Mouse (Mus musculus) liver, embryonic 16.5 days (tissue): ENCODE results near the gene Ptpn6. TPM values are rescaled to one million over a fixed set of nuclear protein-coding genes. Genes with fewer than 3 reads are reported as not detected.
A peak's percentile ranks its signal among the peaks of the same experiment; 100 is the strongest.

Experiments used
- ATAC-seq: fragments of 200-750 bp; cut with Nextera tagmentation; 2 replicates; pipeline ENCODE4 v1.8.0; 2017; ENCODE audit warnings: low read depth, mild to moderate bottlenecking, moderate number of reproducible peaks, moderate library complexity
- H3K27ac ChIP-seq: fragments of 300-500 bp; sonication (generic); 2 replicates; pipeline ENCODE4 v1.5.1; 2014; ENCODE audit warnings: mild to moderate bottlenecking, low read length
- H3K27me3 ChIP-seq: fragments of 300-500 bp; sonication (generic); 2 replicates; pipeline ENCODE4 v1.6.1; 2014; ENCODE audit warnings: low read depth, low read length, mixed read lengths; ENCODE audit not compliant: control insufficient read depth, insufficient read depth
- H3K36me3 ChIP-seq: fragments of 300-500 bp; sonication (generic); 2 replicates; pipeline ENCODE4 v1.6.1; 2014; ENCODE audit warnings: mild to moderate bottlenecking; ENCODE audit not compliant: control insufficient read depth, insufficient read depth
- H3K4me1 ChIP-seq: fragments of 300-500 bp; sonication (generic); 2 replicates; pipeline ENCODE4 v1.6.1; 2014; ENCODE audit warnings: low read depth, low read length, mixed read lengths; ENCODE audit not compliant: control insufficient read depth
- H3K4me2 ChIP-seq: fragments of 300-500 bp; sonication (generic); 2 replicates; pipeline ENCODE4 v1.6.1; 2014; ENCODE audit warnings: low read depth, low read length, mixed read lengths
- H3K4me3 ChIP-seq: fragments of 300-500 bp; sonication (generic); 2 replicates; pipeline ENCODE4 v1.5.1; 2014; ENCODE audit warnings: low read depth, mild to moderate bottlenecking, low read length
- H3K9ac ChIP-seq: fragments of 300-500 bp; sonication (generic); 2 replicates; pipeline ENCODE4 v1.6.1; 2014; ENCODE audit warnings: low read depth, low read length
- H3K9me3 ChIP-seq: fragments of 300-500 bp; sonication (generic); replicated peaks from 2 replicates; pipeline ENCODE4 v1.6.1; 2016; ENCODE audit warnings: low read length; ENCODE audit not compliant: control insufficient read depth
- WGBS: fragments of 180-500 bp; shearing (Covaris S2); extraction: QIAGEN DNeasy Blood & Tissue Kit; methylation state at CpG from one replicate; pipeline ENCODE4 v1.1.7; 2014; ENCODE audit not compliant: insufficient replicate concordance; 5-methylcytosine and 5-hydroxymethylcytosine counted together
- polyA plus RNA-seq: library from polyadenylated mRNA; unstranded; fragments of >200 nt; fragmentation: Nextera tagmentation; extraction: Ambion mirVana; gene quantifications from 2 replicates; pipeline ENCODE4 v1.2.1, GENCODE M21; 2015

The Ptpn6 gene
- polyA plus RNA-seq, 1 experiment from 2014 or later, result 38.3 TPM

DNA sequence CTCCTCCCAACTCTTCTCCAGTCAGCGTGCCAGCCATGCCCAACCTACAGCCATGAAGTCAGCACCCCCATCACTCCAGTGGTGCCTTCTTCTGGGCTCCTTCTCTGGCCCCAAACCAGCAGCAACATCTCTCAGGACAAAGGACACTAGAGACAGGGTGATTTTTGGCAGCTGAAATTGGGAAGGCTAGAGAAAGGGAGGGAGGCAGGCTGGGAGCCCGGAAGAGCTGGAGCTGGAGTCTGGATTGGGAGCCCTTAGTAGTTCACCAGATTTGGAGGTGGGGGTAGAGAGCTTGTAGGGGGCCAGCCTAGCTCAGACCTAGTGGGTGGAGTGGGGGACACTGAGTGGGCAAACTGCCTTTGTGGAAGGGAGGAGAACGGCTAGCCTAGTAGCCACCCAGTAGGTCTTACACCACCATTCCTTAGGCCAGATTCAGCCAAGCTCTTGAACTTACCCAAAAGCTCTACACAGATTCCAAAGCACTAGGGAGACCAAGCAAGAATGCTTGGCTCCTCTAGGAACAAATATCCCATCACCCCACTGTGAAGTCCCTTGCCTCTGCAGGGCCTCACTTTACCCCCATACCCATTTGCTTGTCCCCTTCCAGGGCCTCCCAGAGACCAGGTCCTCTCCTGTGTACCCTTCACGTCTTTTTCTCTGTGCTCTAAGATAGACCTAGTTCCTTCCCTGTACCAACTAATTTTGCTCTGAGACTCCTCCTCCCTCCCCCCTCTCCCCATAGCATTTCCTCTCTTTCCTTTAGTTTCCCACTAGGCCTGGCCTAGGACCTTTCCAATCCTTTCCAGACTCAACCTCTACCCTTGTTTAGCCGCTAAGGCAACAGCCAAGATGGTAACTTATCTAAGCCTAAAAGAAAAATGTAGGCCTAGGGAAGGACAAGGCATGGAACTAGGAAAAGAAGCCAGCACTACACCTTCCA lies 19.7 kb upstream of the Ptpn6 start:
- Histone ChIP-seq H3K27me3 (peaks cover 48% of the 10 kb centered on the region), H3K4me1 (peaks cover 6% of the 10 kb centered on the region), H3K4me2 (no peak overlapping the region), H3K27ac (no peak overlapping the region), H3K9me3 (no peaks in the 10 kb centered on the region), H3K4me3 (no peak overlapping the region), H3K9ac (no peak overlapping the region), H3K36me3 (no peaks in the 10 kb centered on the region)
- WGBS, result 54% methylated on average over 5 of the region's 5 CpGs
- ATAC-seq, result no peak

DNA sequence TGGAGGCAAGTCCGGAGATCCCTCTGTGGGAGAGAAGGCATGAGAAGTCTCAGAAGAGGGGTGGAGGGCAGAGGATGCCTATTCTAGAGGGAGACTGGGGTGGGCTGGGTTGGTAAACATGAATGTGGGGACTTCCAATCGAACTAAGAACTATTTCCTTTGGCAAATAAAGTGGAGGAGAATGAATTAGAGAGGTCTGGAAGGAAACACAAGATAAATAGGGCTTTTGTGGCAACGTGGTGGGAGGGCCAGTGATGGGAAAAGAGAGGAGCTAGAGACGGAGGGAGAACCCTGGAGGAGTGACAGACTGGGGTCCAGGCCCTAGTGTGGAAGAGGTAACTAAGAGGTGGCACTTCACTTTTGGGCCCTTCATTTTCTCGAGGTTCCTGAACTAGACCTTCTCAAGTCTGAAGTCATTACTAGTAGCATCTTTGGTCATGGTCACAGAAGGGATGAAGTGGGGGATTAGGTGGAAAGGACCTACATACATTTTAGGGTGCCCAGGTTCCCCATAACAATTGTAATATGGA lies 18.9 kb upstream of the Ptpn6 start:
- Histone ChIP-seq H3K4me2 (peak overlapping the region; percentile 70), H3K9me3 (no peaks in the 10 kb centered on the region), H3K36me3 (no peaks in the 10 kb centered on the region), H3K4me3 (peak overlapping the region; percentile 65), H3K27me3 (peaks cover 48% of the 10 kb centered on the region), H3K27ac (no peak overlapping the region), H3K9ac (no peak overlapping the region), H3K4me1 (peaks cover 6% of the 10 kb centered on the region)
- ATAC-seq, result no peak
- WGBS, result 30% methylated on average over 5 of the region's 5 CpGs

- H3K27me3 ChIP-seq, result peaks cover 48% of the 10 kb centered on the region
- peak; percentile 54 for ATAC-seq
- H3K36me3 ChIP-seq, result no peaks in the 10 kb centered on the region
Observed at GRCm38 (mm10) chr6:124756652-124757350, 18.3 kb upstream of the Ptpn6 start.

DNA sequence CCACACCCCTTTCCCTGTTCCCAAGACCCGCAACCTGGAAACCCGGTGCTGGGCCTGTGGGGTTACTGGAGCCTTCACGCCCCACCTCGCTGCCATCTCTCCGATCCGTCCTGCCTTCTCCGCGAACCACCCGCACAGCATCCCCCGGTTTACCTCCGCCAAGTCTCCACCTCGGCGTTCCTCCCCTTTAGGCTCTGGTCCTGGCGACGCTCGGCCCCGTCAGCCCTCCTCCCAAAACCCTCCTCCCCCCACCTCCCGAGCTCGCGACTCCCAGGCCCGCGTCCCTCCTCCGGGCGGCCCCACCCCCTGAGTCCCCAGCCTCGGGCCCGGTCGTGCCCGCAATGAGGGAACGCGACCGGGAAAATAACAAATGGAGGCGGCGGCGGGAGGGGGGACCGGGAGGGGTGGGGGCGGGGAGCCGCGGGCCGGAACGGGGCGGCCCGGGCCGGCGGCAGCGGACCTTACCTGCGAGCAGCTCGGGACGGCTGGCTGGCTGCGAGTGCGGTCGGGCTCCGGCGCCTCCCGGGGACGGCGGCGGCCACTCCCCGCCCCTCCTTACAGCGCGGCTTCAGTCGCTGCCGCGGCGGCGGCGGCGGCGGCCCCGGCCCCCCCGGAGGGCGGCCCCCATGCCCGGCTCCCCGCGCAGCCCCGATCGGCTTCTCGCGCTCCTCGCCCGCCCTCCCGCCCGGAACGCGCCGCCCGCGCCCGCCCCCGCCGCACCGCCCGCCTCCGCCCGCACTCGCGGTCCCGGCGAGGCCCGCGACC lies 17.5 kb upstream of the Ptpn6 start, which contains the start of the genes Gm45234 and Atn1:
Gene Gm45234, minus strand, starts transcription at position 191 of the 765 bp plus-strand sequence.
Gene Atn1, minus strand, starts transcription at position 694 of the 765 bp plus-strand sequence.
- peaks cover 48% of the 10 kb centered on the region for H3K27me3 ChIP-seq
- peak; percentile 69 for ATAC-seq

More at GRCm38 (mm10) chr6:124756652-124757350, 18.3 kb upstream of the Ptpn6 start:
- no peaks in the 10 kb centered on the region for H3K9me3 ChIP-seq
- peak overlapping the region; percentile 65 for H3K4me3 ChIP-seq
- H3K4me1 ChIP-seq, result peaks cover 6% of the 10 kb centered on the region
- peak overlapping the region; percentile 67 for H3K27ac ChIP-seq
- H3K9ac ChIP-seq, result peak overlapping the region; percentile 65
- H3K4me2 ChIP-seq, result peak overlapping the region; percentile 70
- 2% methylated on average over 52 of the region's 54 CpGs for WGBS

GRCm38 (mm10) chr6:124755306-124755705 lies 16.8 kb upstream of the Ptpn6 start:
- Histone ChIP-seq H3K27ac (no peak overlapping the region), H3K4me2 (peak overlapping the region; percentile 70), H3K4me1 (peaks cover 6% of the 10 kb centered on the region), H3K9ac (peak overlapping the region; percentile 65; the same call in 1 of the 2 replicates), H3K36me3 (no peaks in the 10 kb centered on the region), H3K27me3 (peaks cover 48% of the 10 kb centered on the region), H3K4me3 (peak overlapping the region; percentile 65), H3K9me3 (no peaks in the 10 kb centered on the region)
- ATAC-seq, result no peak
- WGBS, result 21% methylated on average over 3 of the region's 3 CpGs

More for the DNA sequence above, 17.5 kb upstream of the Ptpn6 start, which contains the start of the genes Gm45234 and Atn1:
- WGBS, result under 1% methylated on average over 62 of the region's 100 CpGs
- Histone ChIP-seq H3K4me1 (peaks cover 6% of the 10 kb centered on the region), H3K27ac (peak within 1 kb of the TSS; percentile 67), H3K36me3 (no peaks in the 10 kb centered on the region), H3K9me3 (no peaks in the 10 kb centered on the region), H3K4me3 (peak within 1 kb of the TSS; percentile 65), H3K9ac (peak within 1 kb of the TSS; percentile 65), H3K4me2 (peak within 1 kb of the TSS; percentile 70)

DNA sequence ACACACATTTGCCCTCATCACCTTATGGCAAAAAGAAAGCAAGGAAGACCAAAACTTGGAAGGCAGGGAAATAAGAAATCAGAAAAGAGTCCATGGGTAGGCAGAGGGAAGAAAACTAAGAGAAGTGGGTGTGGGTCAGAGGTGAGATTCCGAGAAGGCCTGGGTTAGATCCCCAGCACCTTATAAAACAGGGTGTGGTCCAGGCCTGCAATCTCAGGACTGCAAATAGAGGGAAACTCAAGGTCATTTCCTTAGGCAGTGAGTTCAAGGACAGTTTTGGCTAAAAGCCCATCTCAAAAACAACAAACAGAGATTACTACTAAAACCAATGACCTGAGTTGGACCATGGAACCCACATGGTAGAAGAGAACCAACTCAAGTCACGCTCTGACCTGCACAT lies 15.3 kb upstream of the Ptpn6 start:
- no peaks in the 10 kb centered on the region for H3K9me3 ChIP-seq
- H3K27me3 ChIP-seq, result peaks cover 48% of the 10 kb centered on the region
- no peak overlapping the region for H3K4me2 ChIP-seq
- no peak overlapping the region for H3K4me3 ChIP-seq
- peaks cover 6% of the 10 kb centered on the region for H3K4me1 ChIP-seq
- H3K36me3 ChIP-seq, result no peaks in the 10 kb centered on the region
- 62% methylated on average over 2 of the region's 2 CpGs for WGBS
- ATAC-seq, result no peak
- no peak overlapping the region for H3K27ac ChIP-seq
- no peak overlapping the region for H3K9ac ChIP-seq

GRCm38 (mm10) chr6:124750405-124750804 lies 11.9 kb upstream of the Ptpn6 start:
- Histone ChIP-seq H3K9ac (no peak overlapping the region), H3K27me3 (peaks cover 15% of the 10 kb centered on the region), H3K4me3 (no peak overlapping the region), H3K36me3 (no peaks in the 10 kb centered on the region), H3K9me3 (no peaks in the 10 kb centered on the region), H3K4me2 (no peak overlapping the region), H3K27ac (no peak overlapping the region), H3K4me1 (peaks cover 10% of the 10 kb centered on the region)
- 66% methylated on average over 8 of the region's 8 CpGs for WGBS
- no peak for ATAC-seq
